Mouse (Mus musculus) olfactory bulb, adult 2 months (tissue): Measurements from ENCODE around the gene Specc1.

ENCODE experiments used
- CTCF ChIP-seq: fragments of 200-500 bp; IDR thresholded peaks from 2 replicates; pipeline ENCODE4 v1.5.1; 2012; ENCODE audit warnings: low read depth, mild to moderate bottlenecking, low read length, moderate library complexity; ENCODE audit not compliant: insufficient read depth
- POLR2A ChIP-seq: fragments of 200-500 bp; IDR thresholded peaks from 2 replicates; pipeline ENCODE4 v1.6.1; 2012; ENCODE audit warnings: mild to moderate bottlenecking, low read depth, low read length, moderate library complexity; ENCODE audit not compliant: insufficient read depth

GRCm38 (mm10) chr11:61971441-61972221, 15.1 kb downstream of the Specc1 start:
- TF ChIP-seq POLR2A (no peak), CTCF (no peak)
